Mouse (Mus musculus) adrenal gland, adult 10 weeks (tissue): Measurements from ENCODE around the gene Rab11a. TPM values are rescaled to one million over a fixed set of nuclear protein-coding genes. Genes with fewer than 3 reads are reported as not detected.

Experiments used
- polyA plus RNA-seq: library from polyadenylated mRNA; stranded (reverse); fragments of 350-450 nt; fragmentation: Illumina TruSeq; extraction: RNeasy Lipid Tissue Mini Kit (QIAGEN cat#74804); gene quantifications from one replicate; pipeline ENCODE4 v1.2.3, GENCODE M21; 2014; ENCODE audit warnings: low read depth, low replicate concordance

Rab11a gene
- polyA plus RNA-seq = 606 TPM

DNA sequence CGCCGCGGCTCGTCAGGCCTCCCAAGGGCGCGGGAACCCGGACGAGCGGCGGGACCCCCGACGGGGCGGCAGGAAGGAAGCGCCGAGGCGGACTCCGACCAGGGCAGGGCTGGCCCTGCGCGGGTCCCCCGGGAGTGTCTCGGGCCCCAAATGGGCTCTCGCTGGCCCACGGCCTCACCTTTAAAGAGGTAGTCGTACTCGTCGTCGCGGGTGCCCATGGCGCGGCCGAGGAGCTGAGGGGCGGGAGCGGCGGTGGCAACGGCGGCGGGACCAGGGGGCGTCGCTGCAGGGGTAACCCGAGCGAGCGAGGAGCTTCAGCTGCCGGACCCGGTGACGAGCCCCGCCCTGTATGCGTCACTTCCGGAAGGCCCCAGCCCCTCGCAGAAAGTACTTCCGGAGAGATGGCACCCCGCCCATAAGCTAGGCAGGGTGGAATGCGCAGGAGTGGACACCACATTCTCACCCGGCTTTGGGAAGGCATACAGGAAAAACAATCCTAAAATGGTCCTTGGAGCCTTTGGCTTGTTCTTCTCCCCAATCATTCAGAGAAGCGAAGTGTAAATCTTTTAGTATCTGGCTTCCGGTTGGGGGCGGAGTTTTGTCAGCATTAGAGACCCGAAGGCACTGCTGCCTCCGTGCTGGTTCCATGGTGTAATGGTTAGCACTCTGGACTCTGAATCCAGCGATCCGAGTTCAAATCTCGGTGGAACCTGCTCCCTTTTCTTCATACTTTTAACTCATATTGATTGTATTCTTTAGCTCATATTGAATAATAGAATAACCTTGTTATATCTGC, at the start of gene Rab11a:
Rab11a (minus strand) TSS at position 353 of the 796 bp plus-strand sequence.

Other genes with a start within 250 kb of the Rab11a start
- gene Dennd4a, start 73.6 kb upstream of the Rab11a start, polyA plus RNA-seq = 32.3 TPM
- gene Slc24a1, start 213.8 kb upstream of the Rab11a start, polyA plus RNA-seq = not detected
- gene Ints14, start 223.1 kb upstream of the Rab11a start, polyA plus RNA-seq = 23.4 TPM